Mouse (Mus musculus) intestine, embryonic 14.5 days (tissue): Measurements from ENCODE around the gene Tmem129. TPM values are rescaled to one million over a fixed set of nuclear protein-coding genes. Genes with fewer than 3 reads are reported as not detected.

Experiments
- ATAC-seq: fragments of 200-750 bp; cut with Nextera tagmentation; replicated peaks from 2 replicates; pipeline ENCODE4 v1.8.0; 2017; ENCODE audit warnings: low read depth, moderate number of reproducible peaks, moderate TSS enrichment, moderate library complexity; ENCODE audit not compliant: low FRiP score, low TSS enrichment
- DNase-seq: peaks from one replicate; pipeline ENCODE4 v3.0.0-alpha.2; 2018; ENCODE audit warnings: low spot score
- H3K27ac ChIP-seq: fragments of 300-500 bp; sonication (generic); 2 replicates; pipeline ENCODE4 v1.5.1; 2014; ENCODE audit warnings: low read depth, mild to moderate bottlenecking, control low read depth
- H3K27me3 ChIP-seq: fragments of 300-500 bp; sonication (generic); replicated peaks from 2 replicates; pipeline ENCODE4 v1.6.1; 2014; ENCODE audit warnings: low read length, control low read depth; ENCODE audit not compliant: control insufficient read depth, insufficient read depth
- H3K36me3 ChIP-seq: fragments of 300-500 bp; sonication (generic); 2 replicates; pipeline ENCODE4 v1.6.1; 2014; ENCODE audit warnings: low read length, control low read depth; ENCODE audit not compliant: control insufficient read depth, insufficient read depth
- H3K4me1 ChIP-seq: fragments of 300-500 bp; sonication (generic); replicated peaks from 2 replicates; pipeline ENCODE4 v1.6.1; 2014; ENCODE audit warnings: low read length, control low read depth, mixed read lengths; ENCODE audit not compliant: control insufficient read depth, insufficient read depth
- H3K4me2 ChIP-seq: fragments of 300-500 bp; sonication (generic); 2 replicates; pipeline ENCODE4 v1.6.1; 2014; ENCODE audit warnings: low read length
- H3K4me3 ChIP-seq: fragments of 300-500 bp; sonication (generic); 2 replicates; pipeline ENCODE4 v1.5.1; 2014; ENCODE audit warnings: low read depth, low read length, control low read depth, mixed read lengths
- H3K9ac ChIP-seq: fragments of 300-500 bp; sonication (generic); 2 replicates; pipeline ENCODE4 v1.6.1; 2014; ENCODE audit warnings: mild to moderate bottlenecking, low read length
- H3K9me3 ChIP-seq: fragments of 300-500 bp; sonication (generic); 2 replicates; pipeline ENCODE4 v1.6.1; 2016; ENCODE audit warnings: low read length, control low read depth; ENCODE audit not compliant: control insufficient read depth
- WGBS: fragments of 180-500 bp; shearing (Covaris S2); extraction: QIAGEN DNeasy Blood & Tissue Kit; methylation state at CpG from one replicate; pipeline ENCODE4 v1.1.7; 2014; 5-methylcytosine and 5-hydroxymethylcytosine counted together
- polyA plus RNA-seq: library from polyadenylated mRNA; unstranded; fragments of >200 nt; fragmentation: Nextera tagmentation; extraction: Ambion mirVana; gene quantifications from 2 replicates; pipeline ENCODE4 v1.2.1, GENCODE M21; 2014

Gene Tmem129
- polyA plus RNA-seq, 1 experiment from 2014 or later, result 39.3 TPM

- H3K9me3 ChIP-seq, result no peaks in the 10 kb centered on the region
- no peaks in the 10 kb centered on the region for H3K27me3 ChIP-seq
- H3K9ac ChIP-seq, result peak overlapping the region; percentile 53
- DNase-seq, result no peak
- H3K4me2 ChIP-seq, result peak overlapping the region; percentile 59
- H3K36me3 ChIP-seq, result peaks cover 34% of the 10 kb centered on the region
- ATAC-seq, result no peak
- no peak overlapping the region for H3K27ac ChIP-seq
- H3K4me3 ChIP-seq, result peak overlapping the region; percentile 72
- WGBS, result 39% methylated on average over 1 of the region's 1 CpGs
- peaks cover 28% of the 10 kb centered on the region for H3K4me1 ChIP-seq
Measured at GRCm38 (mm10) chr5:33656739-33657138, 1.5 kb downstream of the Tmem129 start.

- H3K9ac ChIP-seq, result no peak overlapping the region
- DNase-seq, result no peak
- ATAC-seq, result no peak
- H3K9me3 ChIP-seq, result no peaks in the 10 kb centered on the region
- peaks cover 36% of the 10 kb centered on the region for H3K4me1 ChIP-seq
- peaks cover 25% of the 10 kb centered on the region for H3K36me3 ChIP-seq
- no peaks in the 10 kb centered on the region for H3K27me3 ChIP-seq
- no peak overlapping the region for H3K4me2 ChIP-seq
- H3K4me3 ChIP-seq, result no peak overlapping the region
- no peak overlapping the region for H3K27ac ChIP-seq
- 93% methylated on average over 10 of the region's 10 CpGs for WGBS
Measured at GRCm38 (mm10) chr5:33655251-33655840, 2.9 kb downstream of the Tmem129 start.

- H3K4me3 ChIP-seq, result no peak overlapping the region
- no peak overlapping the region for H3K9ac ChIP-seq
- no peak overlapping the region for H3K4me2 ChIP-seq
- peaks cover 29% of the 10 kb centered on the region for H3K36me3 ChIP-seq
- no peak for DNase-seq
- H3K4me1 ChIP-seq, result peaks cover 34% of the 10 kb centered on the region
- no peaks in the 10 kb centered on the region for H3K9me3 ChIP-seq
- 94% methylated on average over 13 of the region's 13 CpGs for WGBS
- no peaks in the 10 kb centered on the region for H3K27me3 ChIP-seq
- no peak overlapping the region for H3K27ac ChIP-seq
- ATAC-seq, result no peak
Measured at GRCm38 (mm10) chr5:33654424-33654823, 3.8 kb downstream of the Tmem129 start.

DNA sequence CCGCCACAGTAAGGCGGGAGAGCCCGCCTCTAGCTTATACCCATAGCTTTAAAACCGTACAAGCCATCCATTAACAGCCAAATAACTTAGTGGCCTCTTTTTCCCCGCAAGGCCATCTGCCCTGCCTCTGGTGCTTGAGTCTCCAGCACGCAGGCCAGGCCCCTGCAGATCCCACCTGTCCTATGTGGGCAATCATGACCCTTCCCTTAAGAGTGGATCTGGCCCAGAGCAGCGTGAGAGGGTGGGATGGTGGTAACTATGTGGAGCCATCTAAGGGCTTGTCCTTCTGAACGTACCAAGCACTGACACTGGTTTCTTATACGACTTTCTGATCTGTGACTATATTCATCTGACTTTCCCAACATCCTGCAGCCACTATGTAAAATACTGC lies 5.4 kb downstream of the Tmem129 start:
- Histone ChIP-seq H3K9ac (peak overlapping the region; percentile 22; the same call in 1 of the 2 replicates), H3K4me1 (peaks cover 27% of the 10 kb centered on the region), H3K9me3 (no peaks in the 10 kb centered on the region), H3K36me3 (peaks cover 43% of the 10 kb centered on the region), H3K27me3 (no peaks in the 10 kb centered on the region), H3K4me3 (peak overlapping the region; percentile 75), H3K27ac (peak overlapping the region; percentile 98), H3K4me2 (peak overlapping the region; percentile 52)
- ATAC-seq (peak; percentile 24), DNase-seq (no peak)
- WGBS, result under 1% methylated on average over 9 of the region's 9 CpGs

- peak within 1 kb of the TSS; percentile 52 for H3K4me2 ChIP-seq
- peaks cover 49% of the 10 kb centered on the region for H3K36me3 ChIP-seq
- H3K27me3 ChIP-seq, result no peaks in the 10 kb centered on the region
- peak within 1 kb of the TSS; percentile 75 for H3K4me3 ChIP-seq
- H3K9me3 ChIP-seq, result no peaks in the 10 kb centered on the region
- WGBS, result under 1% methylated on average over 81 of the region's 82 CpGs
- H3K27ac ChIP-seq, result peak within 1 kb of the TSS; percentile 98
- peak within 1 kb of the TSS; percentile 75 for H3K9ac ChIP-seq
- H3K4me1 ChIP-seq, result peaks cover 27% of the 10 kb centered on the region
- ATAC-seq (peak; percentile 95), DNase-seq (peak; percentile 99)
Measured at GRCm38 (mm10) chr5:33651921-33652782, 6.1 kb downstream of the Tmem129 start, which contains the start of gene Slbp. Slbp (minus strand) TSS chr5:33652574.

DNA sequence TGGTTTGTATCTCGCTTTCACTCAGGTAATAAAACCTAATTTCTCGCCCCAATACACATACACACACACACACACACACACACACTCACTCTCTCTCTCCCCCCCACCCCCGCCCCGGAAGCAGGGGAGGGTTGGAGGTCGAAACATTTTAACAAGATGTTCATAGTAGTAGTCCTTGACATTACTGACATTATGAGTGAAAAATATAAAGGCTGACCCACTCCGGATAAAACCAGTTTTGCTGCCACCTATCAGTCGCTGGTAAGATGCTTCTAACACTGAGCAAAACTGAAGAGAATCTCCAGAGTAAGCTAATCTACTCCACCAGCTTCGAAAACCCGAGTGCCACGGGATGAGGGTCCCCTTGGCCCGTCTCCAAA lies 6.7 kb downstream of the Tmem129 start:
- DNase-seq (no peak), ATAC-seq (no peak)
- H3K27ac ChIP-seq, result peak overlapping the region; percentile 98
- H3K4me3 ChIP-seq, result peak overlapping the region; percentile 75
- peak overlapping the region; percentile 75 for H3K9ac ChIP-seq
- WGBS, result 0% methylated on average over 11 of the region's 11 CpGs
- H3K4me2 ChIP-seq, result peak overlapping the region; percentile 52
- H3K36me3 ChIP-seq, result peaks cover 55% of the 10 kb centered on the region
- no peaks in the 10 kb centered on the region for H3K9me3 ChIP-seq
- H3K4me1 ChIP-seq, result peaks cover 21% of the 10 kb centered on the region
- no peaks in the 10 kb centered on the region for H3K27me3 ChIP-seq

DNA sequence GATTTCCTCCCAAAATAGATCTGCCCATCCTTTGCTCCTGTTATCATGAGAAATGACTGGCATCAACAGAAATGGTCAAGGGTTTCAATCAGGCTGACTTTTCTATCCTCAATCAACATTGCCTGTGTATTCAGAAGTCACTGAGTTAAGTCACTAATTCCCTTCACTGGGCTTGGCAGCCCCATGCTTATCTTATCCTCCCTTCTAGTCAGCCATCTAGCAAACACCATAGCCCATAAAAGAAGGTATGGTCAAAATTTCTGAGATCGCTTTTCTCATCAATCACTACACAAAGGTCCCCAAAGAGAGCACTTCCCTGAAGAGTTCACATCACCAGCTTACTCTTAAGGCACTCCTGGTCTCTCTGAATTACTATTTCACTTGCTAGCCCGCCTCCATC lies 7.2 kb downstream of the Tmem129 start:
- Histone ChIP-seq H3K36me3 (peaks cover 60% of the 10 kb centered on the region), H3K9ac (peak overlapping the region; percentile 75), H3K27me3 (no peaks in the 10 kb centered on the region), H3K4me1 (peaks cover 16% of the 10 kb centered on the region), H3K27ac (no peak overlapping the region), H3K4me2 (peak overlapping the region; percentile 52), H3K4me3 (peak overlapping the region; percentile 75), H3K9me3 (no peaks in the 10 kb centered on the region)
- DNase-seq (no peak), ATAC-seq (no peak)
- 9% methylated on average over 2 of the region's 2 CpGs for WGBS

DNA sequence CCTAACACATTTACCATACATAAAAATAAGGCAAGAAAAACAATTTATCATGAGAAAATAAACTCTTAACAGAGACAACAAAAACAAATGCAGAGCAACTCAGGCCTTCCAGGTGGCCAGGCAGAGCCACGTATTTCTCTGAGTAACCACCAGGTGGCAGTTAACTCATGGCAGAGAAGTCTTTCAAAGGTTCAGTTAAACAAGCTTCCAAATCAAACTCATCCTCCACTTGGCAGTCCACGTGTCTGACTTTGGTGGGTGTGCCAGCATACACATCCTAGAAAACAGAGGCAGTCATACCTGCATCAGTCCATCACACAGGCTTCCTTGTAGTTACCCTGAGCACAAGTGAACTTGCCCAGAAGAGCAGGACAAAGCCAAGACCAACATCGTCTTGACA lies 17.6 kb downstream of the Tmem129 start:
- no peak; the same call in 1 of the 2 replicates for ATAC-seq
- Histone ChIP-seq H3K27ac (no peak overlapping the region), H3K4me3 (no peak overlapping the region), H3K27me3 (no peaks in the 10 kb centered on the region), H3K9me3 (no peaks in the 10 kb centered on the region), H3K4me2 (no peak overlapping the region), H3K9ac (no peak overlapping the region), H3K36me3 (peaks cover 74% of the 10 kb centered on the region), H3K4me1 (no peaks in the 10 kb centered on the region)
- 37% methylated on average over 3 of the region's 3 CpGs for WGBS
- peak; percentile 57 for DNase-seq
